ENCODE assay signal across 10 mouse cellular contexts in the genomic region with DNA sequence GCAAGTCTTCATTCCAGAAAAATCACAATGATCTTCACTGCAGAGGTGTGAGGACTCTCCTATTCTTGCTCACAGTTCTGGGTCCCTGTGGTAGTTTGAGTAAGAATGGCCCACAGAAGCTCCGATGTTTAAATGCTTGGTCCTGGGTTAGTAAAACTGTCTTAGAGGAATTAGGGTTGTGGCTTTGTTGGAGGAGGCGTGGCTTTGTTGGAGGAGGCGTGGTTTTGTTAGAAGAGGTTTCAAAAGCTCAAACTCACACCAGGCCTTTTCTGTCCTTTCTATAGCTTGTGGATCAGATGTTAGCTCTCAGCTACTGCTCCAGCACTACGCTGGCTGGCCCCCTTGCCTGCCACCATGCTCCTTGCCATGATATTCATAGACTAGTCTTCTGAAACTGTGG. TPM values are rescaled to one million over a fixed set of nuclear protein-coding genes. Genes with fewer than 3 reads are reported as not detected.
DNase-seq lines count a peak whose midpoint lies in the region; ATAC-seq and TF ChIP-seq lines count a peak whose summit lies in the region.
"Had no signal": no experiment of that assay in that cellular context is flagged by ENCODE, and none has a peak within 500 bp of the region (broad histone marks: within the 10 kb centered on the region; RNA-seq: fewer than 3 reads in every experiment).

No protein-coding gene starts in this region.

- peaks cover 7% of the 10 kb centered on the region for H3K4me1 ChIP-seq in lung, embryonic 16.5 days (replicated peaks; ENCODE audit: control insufficient read depth, insufficient read depth, low read length)
- H3K4me1 ChIP-seq in midbrain, embryonic 14.5 days (ENCODE audit: control insufficient read depth, insufficient read depth, low read length) = no peaks in the 10 kb centered on the region
- H3K4me1 ChIP-seq: neural tube, embryonic 13.5 days had no signal

- H3K27me3 ChIP-seq in lung, embryonic 16.5 days (ENCODE audit: control insufficient read depth, insufficient read depth, low read depth, low read length) = no peaks in the 10 kb centered on the region
- H3K27me3 ChIP-seq in myocyte (ENCODE audit: control insufficient read depth, insufficient read depth, insufficient read length) = no peaks in the 10 kb centered on the region
- no peaks in the 10 kb centered on the region for H3K27me3 ChIP-seq in midbrain, embryonic 14.5 days (ENCODE audit: control insufficient read depth, insufficient read depth, low read length)
- H3K27me3 ChIP-seq: neural tube, embryonic 13.5 days had no signal

- no peaks in the 10 kb centered on the region for H3K79me2 ChIP-seq in myocyte (ENCODE audit: control insufficient read depth, insufficient read depth)

- no peak overlapping the region for H3K9ac ChIP-seq in lung, embryonic 16.5 days (ENCODE audit: low read length)
- H3K9ac ChIP-seq in midbrain, embryonic 14.5 days (replicated peaks; ENCODE audit: low read length) = no peak overlapping the region
- H3K9ac ChIP-seq: neural tube, embryonic 13.5 days had no signal

- TF ChIP-seq POLR2A in myocyte (IDR thresholded peaks at IDR 0.05; ENCODE audit: insufficient read length, low read depth) = no peak

- DNase-seq in embryo, embryonic 10.5 days (ENCODE audit: low spot score) = peak; percentile 38
- DNase-seq in embryo, embryonic 9.5 days (ENCODE audit: extremely low spot score) = no peak
- no peak for DNase-seq in lung, postnatal 36 days
- DNase-seq in c-Kit-positive CD71-positive TER-119-negative erythroid progenitor cells, embryonic 14.5 days (ENCODE audit: low read depth) = peak; percentile 28
- DNase-seq in midbrain, embryonic 14.5 days = no peak
- DNase-seq: gastrocnemius, postnatal 10 days had no signal

- no peaks in the 10 kb centered on the region for H3K9me3 ChIP-seq in lung, embryonic 16.5 days (ENCODE audit: control insufficient read depth, low read length)
- no peaks in the 10 kb centered on the region for H3K9me3 ChIP-seq in midbrain, embryonic 14.5 days (ENCODE audit: control insufficient read depth, low read length)
- H3K9me3 ChIP-seq: neural tube, embryonic 13.5 days had no signal

- no peak overlapping the region for H3K4me2 ChIP-seq in lung, embryonic 16.5 days (ENCODE audit: low read depth, low read length)
- peak overlapping the region; percentile 18 for H3K4me2 ChIP-seq in myocyte (ENCODE audit: low read depth)
- no peak overlapping the region for H3K4me2 ChIP-seq in midbrain, embryonic 14.5 days (ENCODE audit: low read length)
- H3K4me2 ChIP-seq: neural tube, embryonic 13.5 days had no signal

- H3K36me3 ChIP-seq in lung, embryonic 16.5 days (ENCODE audit: control insufficient read depth, insufficient read depth, low read length) = no peaks in the 10 kb centered on the region
- no peaks in the 10 kb centered on the region for H3K36me3 ChIP-seq in myocyte (ENCODE audit: control insufficient read depth, insufficient read depth)
- H3K36me3 ChIP-seq in midbrain, embryonic 14.5 days (ENCODE audit: control insufficient read depth, insufficient read depth, low read length) = no peaks in the 10 kb centered on the region
- H3K36me3 ChIP-seq: neural tube, embryonic 13.5 days had no signal

- H3ac ChIP-seq in myocyte (ENCODE audit: control insufficient read depth, insufficient read length) = no peak overlapping the region

- WGBS in lung, embryonic 16.5 days = 31% methylated on average over 4 of the region's 4 CpGs
- 46% methylated on average over 4 of the region's 4 CpGs for WGBS in midbrain, embryonic 14.5 days

- no peak overlapping the region for H3K4me3 ChIP-seq in lung, embryonic 16.5 days (ENCODE audit: low read length)
- H3K4me3 ChIP-seq in myocyte = no peak overlapping the region
- no peak overlapping the region for H3K4me3 ChIP-seq in midbrain, embryonic 14.5 days (replicated peaks; ENCODE audit: low read depth, low read length)
- H3K4me3 ChIP-seq: neural tube, embryonic 13.5 days had no signal

- no peak overlapping the region for H3K27ac ChIP-seq in lung, embryonic 16.5 days (ENCODE audit: low read length)
- no peak overlapping the region for H3K27ac ChIP-seq in midbrain, embryonic 14.5 days (replicated peaks; ENCODE audit: low read depth, low read length)
- H3K27ac ChIP-seq: neural tube, embryonic 13.5 days had no signal

- peak; percentile 32; the same call in 1 of the 2 replicates for ATAC-seq in lung, embryonic 16.5 days (ENCODE audit: low read depth)
- ATAC-seq in midbrain, embryonic 14.5 days (ENCODE audit: low FRiP score, low TSS enrichment) = no peak
- no peak for ATAC-seq in cerebellum, adult (ENCODE audit: insufficient number of reproducible peaks, low FRiP score, low TSS enrichment)

TF ChIP-seq in myocyte, 11 proteins besides CTCF, POLR2A, EP300 and RAD21:
- TF ChIP-seq CEBPB (IDR thresholded peaks at IDR 0.05; ENCODE audit: insufficient read depth, poor library complexity, severe bottlenecking) (no peak), USF1 (IDR thresholded peaks at IDR 0.05; ENCODE audit: low read depth) (no peak), POLR2AphosphoS2 (IDR thresholded peaks at IDR 0.05; ENCODE audit: insufficient read length, low read depth) (no peak), MYOG (IDR thresholded peaks at IDR 0.05; ENCODE audit: control insufficient read depth in 1 of 3, insufficient read depth in 1 of 3, insufficient read length in 2 of 3, low read depth in 2 of 3) (no peak), TCF3 (IDR thresholded peaks at IDR 0.05; ENCODE audit: insufficient read length, low read depth) (no peak), E2F4 (IDR thresholded peaks at IDR 0.05; ENCODE audit: insufficient read depth) (no peak), TCF12 (IDR thresholded peaks at IDR 0.05; ENCODE audit: insufficient read depth, poor library complexity, severe bottlenecking) (no peak), SRF (IDR thresholded peaks at IDR 0.05; ENCODE audit: control insufficient read depth, insufficient read length, low read depth) (no peak), MAX (IDR thresholded peaks at IDR 0.05; ENCODE audit: low read depth) (no peak), MYOD1 (IDR thresholded peaks at IDR 0.05; ENCODE audit: control insufficient read depth in 1 of 3, insufficient read length in 2 of 3, low read depth in 2 of 3) (no peak), REST (IDR thresholded peaks at IDR 0.05; ENCODE audit: insufficient read depth, insufficient read length) (no peak)

RNA-seq across cellular contexts. Expression of a gene that starts 27.6 kb away (rescaled TPM):
- 0.08 and 0.33 TPM in 2 replicates for polyA plus RNA-seq in lung, embryonic 16.5 days (2015; fragmentation: Nextera tagmentation; extraction: Ambion mirVana)
- polyA plus RNA-seq in myocyte (2012; fragmentation: generic; extraction: Trizol) = 0.28 TPM
- polyA plus RNA-seq in midbrain, embryonic 14.5 days (2014; fragmentation: Nextera tagmentation; extraction: Ambion mirVana) = 6.4 and 7.2 TPM in 2 replicates

RNA-seq across cellular contexts. Expression of a gene that starts 57.8 kb away (rescaled TPM):
- polyA plus RNA-seq in lung, embryonic 16.5 days (2015; fragmentation: Nextera tagmentation; extraction: Ambion mirVana) = 106 and 110 TPM in 2 replicates
- polyA plus RNA-seq in myocyte (2012; fragmentation: generic; extraction: Trizol) = 29.2 TPM
- 73.9 and 97.4 TPM in 2 replicates for polyA plus RNA-seq in midbrain, embryonic 14.5 days (2014; fragmentation: Nextera tagmentation; extraction: Ambion mirVana)

Comparison
In these comparisons a context has a peak if more than half of its experiments do, and no peak if none do; other contexts are left out.
1. DNase-seq: peak in embryo, embryonic 10.5 days (single experiment) and c-Kit-positive CD71-positive TER-119-negative erythroid progenitor cells, embryonic 14.5 days (single experiment); none in embryo, embryonic 9.5 days (single experiment), lung, postnatal 36 days (single experiment) and midbrain, embryonic 14.5 days (single experiment).